8 mouse cellular contexts compared by ENCODE assay signal in the genomic region with DNA sequence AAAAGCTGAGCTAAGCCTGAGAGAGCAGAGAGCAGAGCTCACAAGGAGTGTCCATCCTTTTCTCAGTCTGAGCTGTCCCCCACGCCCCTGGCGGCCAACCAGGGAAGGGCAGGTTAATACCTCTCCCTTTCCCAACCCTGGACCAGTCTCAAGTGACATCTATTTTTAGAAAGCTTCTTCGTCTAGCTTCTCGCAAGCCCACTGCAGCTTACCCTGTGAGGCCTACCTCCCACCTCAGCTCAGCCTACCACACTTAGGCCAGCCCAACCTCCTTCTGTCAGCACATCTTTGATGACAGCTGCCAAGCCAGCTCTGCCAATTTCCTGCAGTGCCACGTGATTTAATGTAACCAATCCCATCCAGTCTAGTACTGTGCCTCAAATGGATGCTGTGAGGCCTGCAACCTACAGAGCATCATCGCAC.
A peak's percentile ranks its signal among the peaks of the same experiment; 100 is the strongest.
DNase-seq lines count a peak whose midpoint lies in the region; ATAC-seq and TF ChIP-seq lines count a peak whose summit lies in the region.

No protein-coding gene starts in this region.

- peak; percentile 57; the same call in 1 of the 2 replicates for ATAC-seq in frontal cortex, adult (ENCODE audit: low TSS enrichment)
- peak; percentile 92 for ATAC-seq in megakaryocyte, adult 5-6 weeks (ENCODE audit: poor library complexity, severe bottlenecking)

- no peaks in the 10 kb centered on the region for H3K27me3 ChIP-seq in forebrain, embryonic 10.5 days (ENCODE audit: poor library complexity, severe bottlenecking)

- intact Hi-C loops in heart, postnatal 25 days (cut with DNase I) = loop anchor here (5.0 to 10.0 kb wide), 2 partner anchors 62 to 245 kb away; no protein-coding TSS in a partner anchor

- H3K36me3 ChIP-seq in forebrain, embryonic 10.5 days (replicated peaks) = no peaks in the 10 kb centered on the region

- peak; percentile 55 for TF ChIP-seq CTCF in bone marrow macrophage, adult 2 months (IDR thresholded peaks at IDR 0.05; ENCODE audit: low read depth, low read length)

- H3K4me1 ChIP-seq in bone marrow macrophage, adult 2 months (ENCODE audit: control insufficient read depth, insufficient read depth, low read length) = no peaks in the 10 kb centered on the region
- H3K4me1 ChIP-seq in forebrain, embryonic 10.5 days = peaks cover 7% of the 10 kb centered on the region

- no peak overlapping the region for H3K4me3 ChIP-seq in bone marrow macrophage, adult 2 months (ENCODE audit: insufficient read depth, low read length)
- no peak overlapping the region for H3K4me3 ChIP-seq in forebrain, embryonic 10.5 days

- no peak overlapping the region for H3K27ac ChIP-seq in bone marrow macrophage, adult 2 months (ENCODE audit: insufficient read depth, low read depth, low read length)
- 0 out of 2 replicates have a peak overlapping the region, but pooled peaks have one; percentile 53 for H3K27ac ChIP-seq in forebrain, embryonic 10.5 days

- no peaks in the 10 kb centered on the region for H3K9me3 ChIP-seq in forebrain, embryonic 10.5 days

- no peak for TF ChIP-seq POLR2A in bone marrow macrophage, adult 2 months (IDR thresholded peaks at IDR 0.05; ENCODE audit: borderline replicate concordance, low read depth, low read length)

- 32% methylated on average over 6 of the region's 6 CpGs for WGBS in forebrain, embryonic 10.5 days

- no peak for DNase-seq in frontal cortex, postnatal 10 days (ENCODE audit: low spot score in 2 of 2)
- peak; percentile 66 for DNase-seq in forebrain, embryonic 10.5 days (ENCODE audit: extremely low spot score, low spot score)
- DNase-seq in heart, postnatal 25 days (ENCODE audit: low spot score) = peak; percentile 15
- DNase-seq in layer of hippocampus, adult 18-20 months (ENCODE audit: low spot score in 2 of 2) = peak; percentile 8 to 67
- peak; percentile 23 to 74 for DNase-seq in spleen, postnatal 4 days (ENCODE audit: low spot score in 2 of 2)

Comparison
In these comparisons a context has a peak if more than half of its experiments do, and no peak if none do; other contexts are left out.
1. DNase-seq: peak in forebrain, embryonic 10.5 days (single experiment), heart, postnatal 25 days (single experiment), layer of hippocampus, adult 18-20 months (2 of 2) and spleen, postnatal 4 days (2 of 2); none in frontal cortex, postnatal 10 days (0 of 2).